Mouse (Mus musculus) Patski (cell line): ENCODE results near the gene Cpa5. TPM values are rescaled to one million over a fixed set of nuclear protein-coding genes. Genes with fewer than 3 reads are reported as not detected.

Source experiments
- ATAC-seq: fragments of 100-300 bp; one replicate; pipeline ENCODE4 v1.8.0; 2021
- CTCF ChIA-PET: fragments of 350-600 bp; sonication (Branson Sonifier 250); formaldehyde crosslinking; loops from one replicate; lab custom pipeline; 2022; ENCODE audit warnings: inconsistent platforms; lab: Charles Lee
- POLR2A ChIA-PET: fragments of 350-600 bp; sonication (Branson Sonifier 250); formaldehyde crosslinking; loops from one replicate; lab custom pipeline; 2022; ENCODE audit warnings: antibody characterized with exemption, inconsistent platforms; lab: Charles Lee
- DNase-seq: peaks from one replicate; pipeline ENCODE4 v3.0.0-alpha.2; 2011; ENCODE audit warnings: low read depth, low spot score
- H3K27me3 ChIP-seq: fragments of 371-371 bp; one replicate; pipeline ENCODE4 v1.5.1; 2021
- CTCF ChIP-seq: fragments of 100-300 bp; IDR thresholded peaks from one replicate; pipeline ENCODE4 v1.5.1; 2021
- in situ Hi-C: fragments of 300-500 bp; cut with MboI; formaldehyde crosslinking; loops from 3 replicates; pipeline ENCODE4 v1.11.1; 2018; ENCODE audit warnings: low pct_unique_long_range_greater_than_20kb, mixed read lengths
- polyA plus RNA-seq: library from polyadenylated mRNA; unstranded; gene quantifications from one replicate; pipeline ENCODE4 v1.2.3, GENCODE M21; 2021

Gene Cpa5
- polyA plus RNA-seq = 0.09 TPM

GRCm38 (mm10) chr6:30610710-30611109 lies at the start of gene Cpa5:
Gene Cpa5 (plus strand): TSS chr6:30611010.
- ChIA-PET POLR2A (no interaction called here), CTCF (interaction anchor here (1.2 kb wide), 1 partner anchor 60 kb away, joined by 3 read pairs; no protein-coding TSS in a partner anchor)
- DNase-seq (no peak), ATAC-seq (no peak)
- H3K27me3 ChIP-seq = peaks cover 8% of the 10 kb centered on the region
- in situ Hi-C loops = no loop called here
- TF ChIP-seq CTCF = no peak

- POLR2A ChIA-PET = no interaction called here
- CTCF ChIA-PET = interaction anchor here (0.9 kb wide), 2 partner anchors 10 to 113 kb away, joined by 3 read pairs; no protein-coding TSS in a partner anchor
- H3K27me3 ChIP-seq = peaks cover 6% of the 10 kb centered on the region
- in situ Hi-C loops = no loop called here
- ATAC-seq = no peak
- no peak for DNase-seq
- TF ChIP-seq CTCF = no peak
Measured at GRCm38 (mm10) chr6:30562132-30562531, 48.7 kb upstream of the Cpa5 start.

GRCm38 (mm10) chr6:30563575-30563974 lies 47.2 kb upstream of the Cpa5 start:
- in situ Hi-C loops = no loop called here
- ATAC-seq (no peak), DNase-seq (no peak)
- H3K27me3 ChIP-seq = peaks cover 6% of the 10 kb centered on the region
- TF ChIP-seq CTCF = no peak
- POLR2A ChIA-PET = no interaction called here
- CTCF ChIA-PET = no interaction called here

GRCm38 (mm10) chr6:30564051-30564450 lies 46.8 kb upstream of the Cpa5 start:
- H3K27me3 ChIP-seq = peaks cover 6% of the 10 kb centered on the region
- ChIA-PET POLR2A (no interaction called here), CTCF (no interaction called here)
- DNase-seq = no peak
- ATAC-seq = no peak
- TF ChIP-seq CTCF = no peak
- in situ Hi-C loops = no loop called here

- no peak for DNase-seq
- ChIA-PET CTCF (interaction anchor here (1.0 kb wide), 1 partner anchor 25 kb away, joined by 3 read pairs; no protein-coding TSS in a partner anchor), POLR2A (no interaction called here)
- in situ Hi-C loops = no loop called here
- no peak for TF ChIP-seq CTCF
- ATAC-seq = no peak
- H3K27me3 ChIP-seq = peaks cover 6% of the 10 kb centered on the region
Measured at GRCm38 (mm10) chr6:30568069-30568468, 42.7 kb upstream of the Cpa5 start, which contains the start of gene Cpa4. Gene Cpa4 (plus strand): TSS chr6:30568369.

GRCm38 (mm10) chr6:30569331-30569730 lies 41.5 kb upstream of the Cpa5 start:
- DNase-seq (no peak), ATAC-seq (no peak)
- TF ChIP-seq CTCF = no peak
- in situ Hi-C loops = no loop called here
- ChIA-PET CTCF (interaction anchor here (1.1 kb wide), 3 partner anchors 10 to 18 kb away, joined by 3 to 4 read pairs (median 3); no protein-coding TSS in a partner anchor), POLR2A (no interaction called here)
- H3K27me3 ChIP-seq = peaks cover 6% of the 10 kb centered on the region

GRCm38 (mm10) chr6:30570012-30570411 lies 40.8 kb upstream of the Cpa5 start:
- POLR2A ChIA-PET = interaction anchor here (0.6 kb wide), 1 partner anchor 22 kb away, joined by 5 read pairs; no protein-coding TSS in a partner anchor
- TF ChIP-seq CTCF = no peak
- CTCF ChIA-PET = interaction anchor here (1.1 to 1.4 kb wide), 3 partner anchors 17 to 34 kb away, joined by 3 to 4 read pairs (median 3); no protein-coding TSS in a partner anchor
- ATAC-seq (no peak), DNase-seq (no peak)
- H3K27me3 ChIP-seq = peaks cover 6% of the 10 kb centered on the region
- in situ Hi-C loops = no loop called here

GRCm38 (mm10) chr6:30572456-30573311 lies 38.1 kb upstream of the Cpa5 start:
- ChIA-PET POLR2A (interaction anchor here (1.7 kb wide), 1 partner anchor 10 kb away, joined by 3 read pairs; no protein-coding TSS in a partner anchor), CTCF (interaction anchor here (1.2 to 2.3 kb wide), 2 partner anchors 17 to 19 kb away, joined by 3 to 7 read pairs; no protein-coding TSS in a partner anchor)
- ATAC-seq (no peak), DNase-seq (no peak)
- in situ Hi-C loops = no loop called here
- no peaks in the 10 kb centered on the region for H3K27me3 ChIP-seq
- TF ChIP-seq CTCF = no peak

- no peak for ATAC-seq
Measured at GRCm38 (mm10) chr6:30573380-30573779, 37.4 kb upstream of the Cpa5 start.

GRCm38 (mm10) chr6:30574945-30575344 lies 35.9 kb upstream of the Cpa5 start:
- DNase-seq = no peak
- H3K27me3 ChIP-seq = no peaks in the 10 kb centered on the region
- no peak for TF ChIP-seq CTCF
- CTCF ChIA-PET = interaction anchor here (0.7 to 2.3 kb wide), 2 partner anchors 21 to 505 kb away, joined by 3 to 7 read pairs; no protein-coding TSS in a partner anchor
- POLR2A ChIA-PET = no interaction called here
- no peak for ATAC-seq
- in situ Hi-C loops = no loop called here

More at GRCm38 (mm10) chr6:30573380-30573779, 37.4 kb upstream of the Cpa5 start:
- no peaks in the 10 kb centered on the region for H3K27me3 ChIP-seq
- in situ Hi-C loops = no loop called here
- no peak for DNase-seq
- TF ChIP-seq CTCF = no peak
- ChIA-PET POLR2A (interaction anchor here (1.7 kb wide), 1 partner anchor 9 kb away, joined by 3 read pairs; no protein-coding TSS in a partner anchor), CTCF (interaction anchor here (1.2 to 2.3 kb wide), 3 partner anchors 16 to 20 kb away, joined by 3 to 7 read pairs (median 4); no protein-coding TSS in a partner anchor)
